ENCODE assay signal across 27 mouse cellular contexts in genomic region chr2:7040940-7041339, GRCm38 (mm10).
"Had no signal": no experiment of that assay in that cellular context is flagged by ENCODE, and none has a peak within 500 bp of the region (broad histone marks: within the 10 kb centered on the region; RNA-seq: fewer than 3 reads in every experiment).

No protein-coding gene starts in this region.

- H3K4me3 ChIP-seq: embryonic facial prominence, embryonic 10.5 days; embryonic facial prominence, embryonic 12.5 days; embryonic facial prominence, embryonic 13.5 days; embryonic facial prominence, embryonic 15.5 days; erythroblast, embryonic 14.5 days; forebrain, embryonic 10.5 days; forebrain, embryonic 12.5 days; forebrain, embryonic 13.5 days; forebrain, embryonic 15.5 days; gastrocnemius, adult 2 months; heart, adult 2 months had no signal

- ATAC-seq: forebrain, embryonic 13.5 days; forebrain, embryonic 14.5 days; forebrain, embryonic 15.5 days; forebrain, embryonic 16.5 days; forebrain, postnatal 0 days had no signal

- H3K36me3 ChIP-seq: embryonic facial prominence, embryonic 10.5 days; embryonic facial prominence, embryonic 12.5 days; embryonic facial prominence, embryonic 13.5 days; embryonic facial prominence, embryonic 15.5 days; forebrain, embryonic 10.5 days; forebrain, embryonic 12.5 days; forebrain, embryonic 15.5 days had no signal

- H3K27me3 ChIP-seq: embryonic facial prominence, embryonic 12.5 days; embryonic facial prominence, embryonic 13.5 days; embryonic facial prominence, embryonic 15.5 days; forebrain, embryonic 12.5 days; forebrain, embryonic 13.5 days; forebrain, embryonic 15.5 days had no signal

- H3K9me3 ChIP-seq: embryonic facial prominence, embryonic 10.5 days; embryonic facial prominence, embryonic 12.5 days; embryonic facial prominence, embryonic 13.5 days; embryonic facial prominence, embryonic 15.5 days; forebrain, embryonic 10.5 days; forebrain, embryonic 12.5 days; forebrain, embryonic 13.5 days; forebrain, embryonic 15.5 days had no signal

- H3K9ac ChIP-seq: embryonic facial prominence, embryonic 12.5 days; embryonic facial prominence, embryonic 13.5 days; embryonic facial prominence, embryonic 15.5 days; forebrain, embryonic 12.5 days; forebrain, embryonic 13.5 days; forebrain, embryonic 15.5 days; forebrain, postnatal 0 days had no signal

- DNase-seq: cerebellum, adult 9-10 months; cerebellum, adult 9-11 months; cerebellum, postnatal 10 days; cerebellum, postnatal 14 days; cerebellum, postnatal 25 days; cerebellum, postnatal 36 days; embryo, embryonic 11 days; forebrain, postnatal 0 days; gastrocnemius, adult 2 months; gastrocnemius, postnatal 10 days; gastrocnemius, postnatal 14 days; gastrocnemius, postnatal 25 days; gastrocnemius, postnatal 36 days; heart, adult 11 months; heart, adult 18-20 months; heart, adult 2 months had no signal

- H3K4me2 ChIP-seq: embryonic facial prominence, embryonic 12.5 days; embryonic facial prominence, embryonic 13.5 days; embryonic facial prominence, embryonic 15.5 days; forebrain, embryonic 12.5 days; forebrain, embryonic 13.5 days; forebrain, embryonic 15.5 days had no signal

- H3K27ac ChIP-seq: embryonic facial prominence, embryonic 10.5 days; embryonic facial prominence, embryonic 12.5 days; embryonic facial prominence, embryonic 13.5 days; embryonic facial prominence, embryonic 15.5 days; forebrain, embryonic 10.5 days; forebrain, embryonic 12.5 days; forebrain, embryonic 13.5 days; forebrain, embryonic 15.5 days; gastrocnemius, adult 2 months; heart, adult 2 months had no signal

- H3K4me1 ChIP-seq: embryonic facial prominence, embryonic 10.5 days; embryonic facial prominence, embryonic 12.5 days; embryonic facial prominence, embryonic 13.5 days; embryonic facial prominence, embryonic 15.5 days had no signal
